Mouse (Mus musculus) lung, adult 2 months (tissue): ENCODE results near the gene Arhgap24.

Experiments
- CTCF ChIP-seq: fragments of 200-500 bp; IDR thresholded peaks from 2 replicates; pipeline ENCODE4 v1.5.1; 2011; ENCODE audit warnings: mild to moderate bottlenecking, low read length, control low read depth; ENCODE audit not compliant: insufficient read depth
- POLR2A ChIP-seq: fragments of 200-500 bp; IDR thresholded peaks from 2 replicates; pipeline ENCODE4 v1.6.1; 2011; ENCODE audit warnings: low read depth, mild to moderate bottlenecking, control low read depth, low read length, borderline replicate concordance; ENCODE audit errors: extremely low read depth

- TF ChIP-seq CTCF, result no peak
- TF ChIP-seq POLR2A, result no peak
Observed at GRCm38 (mm10) chr5:102791273-102791672, 310.1 kb downstream of the Arhgap24 start.
